Mouse (Mus musculus): Measurements from ENCODE around the gene Plekhj1. TPM values are rescaled to one million over a fixed set of nuclear protein-coding genes. Genes with fewer than 3 reads are reported as not detected.

Gene Plekhj1
- 119 and 137 TPM in 2 replicates for polyA plus RNA-seq (2014; fragmentation: Nextera tagmentation; extraction: Ambion mirVana)

DNA sequence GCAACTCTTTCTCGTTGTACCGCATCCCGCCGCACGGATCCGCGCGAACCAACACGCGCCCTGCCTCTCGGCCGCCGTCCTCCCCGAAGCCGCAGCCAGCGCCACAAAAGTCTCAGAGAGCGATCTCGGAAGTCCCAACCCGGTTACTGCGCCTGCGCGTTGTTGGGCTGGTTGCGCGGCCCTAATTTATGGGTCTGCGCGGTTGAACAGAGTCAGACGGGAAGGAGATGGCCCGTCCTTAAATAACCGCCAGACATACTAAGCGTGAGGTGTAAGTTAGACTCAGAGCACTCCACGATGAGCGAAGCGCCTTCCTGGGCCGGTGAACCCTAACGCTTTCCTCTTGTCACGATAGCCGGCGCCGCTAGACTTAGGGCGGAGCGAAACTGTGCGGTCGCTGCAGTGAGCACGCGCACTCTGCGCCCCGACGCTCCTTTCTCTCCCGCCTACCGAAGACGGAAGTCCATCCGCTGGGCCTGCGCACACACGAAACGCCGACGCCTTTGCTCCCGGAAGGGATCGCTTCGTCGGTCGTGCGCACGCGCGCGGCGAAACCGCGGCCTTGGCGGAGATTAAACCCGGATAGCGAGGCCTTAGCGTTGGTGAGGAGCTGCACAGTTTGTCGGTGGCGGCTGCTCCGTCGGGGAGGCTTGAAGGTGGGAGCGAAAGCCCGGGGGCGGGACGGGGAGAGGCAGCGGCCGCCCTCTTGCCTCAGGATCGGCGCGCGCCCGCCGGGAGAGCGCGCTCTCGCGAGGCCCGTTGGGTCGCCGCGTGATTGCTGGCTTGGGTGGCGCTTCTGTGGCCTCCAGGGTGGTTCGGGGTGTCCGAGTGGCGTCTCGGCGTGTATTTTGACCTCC lies at the start of gene Plekhj1, which contains the start of gene Sf3a2:
TSS of gene Plekhj1 (minus strand) at position 477 of the 857 bp plus-strand sequence.
TSS of gene Sf3a2 (plus strand) at position 49 of the 857 bp plus-strand sequence.
- H3K36me3 ChIP-seq (replicated peaks; ENCODE audit: control insufficient read depth, insufficient read depth, low read depth, low read length), result peaks cover 13% of the 10 kb centered on the region
- no peaks in the 10 kb centered on the region for H3K9me3 ChIP-seq (replicated peaks; ENCODE audit: control insufficient read depth, low read length)
- H3K27ac ChIP-seq (replicated peaks; ENCODE audit: low read depth, low read length), result peak within 1 kb of the TSS; percentile 96
- peak within 1 kb of the TSS; percentile 94 for H3K9ac ChIP-seq (replicated peaks; ENCODE audit: low read length)
- no peaks in the 10 kb centered on the region for H3K4me1 ChIP-seq (ENCODE audit: control insufficient read depth, insufficient read depth, low read length)
- H3K27me3 ChIP-seq (ENCODE audit: control insufficient read depth, insufficient read depth, low read length), result no peaks in the 10 kb centered on the region
- peak within 1 kb of the TSS; percentile 87 for H3K4me3 ChIP-seq (ENCODE audit: low read depth, low read length)
- H3K4me2 ChIP-seq (ENCODE audit: low read depth, low read length), result peak within 1 kb of the TSS; percentile 89
- WGBS, result under 1% methylated on average over 102 of the region's 104 CpGs
- DNase-seq (ENCODE audit: low spot score), result peak; percentile 96
- ATAC-seq (replicated peaks; ENCODE audit: insufficient number of reproducible peaks, low FRiP score, low TSS enrichment, low read depth), result peak; percentile 84

DNA sequence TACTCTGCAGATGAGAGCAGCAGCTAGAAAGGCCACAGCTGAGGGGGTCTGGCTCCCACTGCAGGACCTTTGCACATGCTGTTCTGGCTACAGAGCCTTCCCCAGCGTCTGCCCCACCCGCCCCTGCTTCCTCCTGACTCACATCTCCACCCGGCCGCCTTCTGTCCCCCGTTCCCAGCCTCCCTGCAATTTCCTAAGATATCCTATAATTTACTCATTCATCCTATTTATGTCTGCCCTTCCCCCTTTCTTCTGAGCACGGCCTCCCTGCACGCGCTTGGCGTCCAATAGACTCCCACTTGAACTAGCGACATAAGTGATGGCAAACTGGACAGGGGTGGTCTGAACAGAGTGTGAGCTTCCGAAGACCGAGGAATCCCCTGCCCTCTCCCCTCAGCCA lies 47.3 kb upstream of the Plekhj1 start:
- H3K9ac ChIP-seq (replicated peaks; ENCODE audit: low read length), result no peak overlapping the region
- no peak overlapping the region for H3K27ac ChIP-seq (replicated peaks; ENCODE audit: low read depth, low read length)
- peaks cover 30% of the 10 kb centered on the region for H3K27me3 ChIP-seq (ENCODE audit: control insufficient read depth, insufficient read depth, low read length)
- no peak overlapping the region for H3K4me2 ChIP-seq (ENCODE audit: low read depth, low read length)
- no peak for ATAC-seq (replicated peaks; ENCODE audit: insufficient number of reproducible peaks, low FRiP score, low TSS enrichment, low read depth)
- no peaks in the 10 kb centered on the region for H3K4me1 ChIP-seq (ENCODE audit: control insufficient read depth, insufficient read depth, low read length)
- WGBS, result 76% methylated on average over 12 of the region's 12 CpGs
- H3K9me3 ChIP-seq (replicated peaks; ENCODE audit: control insufficient read depth, low read length), result no peaks in the 10 kb centered on the region
- no peak overlapping the region for H3K4me3 ChIP-seq (ENCODE audit: low read depth, low read length)
- DNase-seq (ENCODE audit: low spot score), result no peak
- H3K36me3 ChIP-seq (replicated peaks; ENCODE audit: control insufficient read depth, insufficient read depth, low read depth, low read length), result no peaks in the 10 kb centered on the region; the same call in 1 of the 2 replicates

DNA sequence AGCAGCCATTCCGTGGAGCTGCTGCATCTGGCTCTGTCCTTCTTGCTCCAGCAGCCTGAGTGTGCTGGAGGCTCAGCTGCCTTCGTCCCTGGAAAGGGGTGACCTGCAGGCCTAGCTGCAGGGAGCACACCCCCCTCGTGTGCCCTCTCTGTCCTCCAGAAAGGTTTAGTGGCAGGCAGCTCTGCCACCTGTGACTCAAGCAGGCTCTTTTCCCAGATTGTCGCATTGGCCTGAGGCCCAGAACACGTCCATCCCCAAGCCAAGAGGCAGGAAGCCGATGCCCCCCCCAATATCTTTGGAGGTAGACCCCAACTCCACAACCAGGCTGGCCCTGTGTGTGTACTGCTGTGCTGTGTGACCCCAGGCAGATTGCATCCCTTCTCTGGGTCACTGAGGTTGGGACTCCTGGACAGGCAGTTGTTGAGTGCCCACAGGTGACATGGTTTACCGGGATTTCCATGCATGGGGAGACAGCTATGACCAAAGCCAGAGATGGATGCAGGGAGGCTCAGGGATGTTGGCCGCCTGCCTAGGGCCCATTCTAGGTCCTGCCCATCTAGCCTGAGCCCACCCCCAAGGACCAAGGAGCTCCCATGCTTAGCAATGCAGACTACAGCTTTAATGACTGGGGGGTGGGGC lies 46.7 kb upstream of the Plekhj1 start:
- Histone ChIP-seq H3K4me3 (ENCODE audit: low read depth, low read length) (no peak overlapping the region), H3K9ac (replicated peaks; ENCODE audit: low read length) (no peak overlapping the region; the same call in 1 of the 2 replicates), H3K9me3 (replicated peaks; ENCODE audit: control insufficient read depth, low read length) (no peaks in the 10 kb centered on the region), H3K27me3 (ENCODE audit: control insufficient read depth, insufficient read depth, low read length) (peaks cover 30% of the 10 kb centered on the region), H3K36me3 (replicated peaks; ENCODE audit: control insufficient read depth, insufficient read depth, low read depth, low read length) (no peaks in the 10 kb centered on the region; the same call in 1 of the 2 replicates), H3K4me2 (ENCODE audit: low read depth, low read length) (no peak overlapping the region), H3K27ac (replicated peaks; ENCODE audit: low read depth, low read length) (no peak overlapping the region), H3K4me1 (ENCODE audit: control insufficient read depth, insufficient read depth, low read length) (no peaks in the 10 kb centered on the region)
- DNase-seq (ENCODE audit: low spot score) (no peak), ATAC-seq (replicated peaks; ENCODE audit: insufficient number of reproducible peaks, low FRiP score, low TSS enrichment, low read depth) (no peak)
- WGBS, result 69% methylated on average over 8 of the region's 8 CpGs

DNA sequence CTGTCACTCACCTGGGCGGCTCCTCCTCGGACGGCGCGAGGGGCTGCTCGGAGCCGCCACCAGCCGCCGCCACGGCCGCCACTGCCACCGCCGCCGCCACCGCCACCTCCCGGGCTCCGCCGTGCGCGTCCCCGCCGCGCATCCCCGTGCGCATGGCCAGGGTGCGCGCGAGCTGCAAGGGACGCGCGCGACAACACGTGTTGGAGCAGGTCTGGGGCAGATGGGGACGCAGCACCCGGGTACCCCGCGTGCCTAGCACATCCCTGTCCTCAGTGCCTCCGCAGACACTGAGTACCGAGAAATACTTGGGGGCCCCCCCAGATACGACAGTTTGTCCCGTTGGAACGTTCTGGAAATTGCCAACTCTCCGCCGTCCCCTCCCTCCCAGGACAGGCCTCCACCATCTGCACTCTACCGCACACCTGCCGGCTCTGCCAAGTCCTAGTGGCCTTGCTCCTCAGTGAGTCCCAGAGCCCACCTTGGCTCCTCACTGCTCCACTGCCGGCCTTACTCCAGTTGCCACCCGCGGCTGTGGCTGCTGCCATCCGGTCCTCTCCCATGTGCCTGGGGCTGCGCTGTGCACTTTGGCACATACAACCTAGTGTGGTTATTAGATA lies 45.6 kb upstream of the Plekhj1 start, which contains the start of gene Lingo3:
TSS of gene Lingo3 (minus strand) at position 109 of the 617 bp plus-strand sequence.
- H3K4me2 ChIP-seq (ENCODE audit: low read depth, low read length), result peak within 1 kb of the TSS; percentile 86
- peak within 1 kb of the TSS; percentile 37 for H3K4me3 ChIP-seq (ENCODE audit: low read depth, low read length)
- peak; percentile 41 for DNase-seq (ENCODE audit: low spot score)
- no peaks in the 10 kb centered on the region for H3K36me3 ChIP-seq (replicated peaks; ENCODE audit: control insufficient read depth, insufficient read depth, low read depth, low read length)
- peak within 1 kb of the TSS; percentile 53 for H3K9ac ChIP-seq (replicated peaks; ENCODE audit: low read length)
- peaks cover 30% of the 10 kb centered on the region for H3K27me3 ChIP-seq (ENCODE audit: control insufficient read depth, insufficient read depth, low read length)
- H3K9me3 ChIP-seq (replicated peaks; ENCODE audit: control insufficient read depth, low read length), result no peaks in the 10 kb centered on the region
- no peak for ATAC-seq (replicated peaks; ENCODE audit: insufficient number of reproducible peaks, low FRiP score, low TSS enrichment, low read depth)
- no peak within 1 kb of the TSS for H3K27ac ChIP-seq (replicated peaks; ENCODE audit: low read depth, low read length)
- no peaks in the 10 kb centered on the region for H3K4me1 ChIP-seq (ENCODE audit: control insufficient read depth, insufficient read depth, low read length)
- WGBS, result 4% methylated on average over 41 of the region's 51 CpGs

GRCm38 (mm10) chr10:80843087-80843930 lies 44.9 kb upstream of the Plekhj1 start:
- no peaks in the 10 kb centered on the region for H3K9me3 ChIP-seq (replicated peaks; ENCODE audit: control insufficient read depth, low read length)
- no peak for DNase-seq (ENCODE audit: low spot score)
- H3K4me3 ChIP-seq (ENCODE audit: low read depth, low read length), result peak overlapping the region; percentile 37
- peak overlapping the region; percentile 86 for H3K4me2 ChIP-seq (ENCODE audit: low read depth, low read length)
- peaks cover 30% of the 10 kb centered on the region for H3K27me3 ChIP-seq (ENCODE audit: control insufficient read depth, insufficient read depth, low read length)
- no peaks in the 10 kb centered on the region for H3K4me1 ChIP-seq (ENCODE audit: control insufficient read depth, insufficient read depth, low read length)
- no peaks in the 10 kb centered on the region for H3K36me3 ChIP-seq (replicated peaks; ENCODE audit: control insufficient read depth, insufficient read depth, low read depth, low read length)
- 9% methylated on average over 32 of the region's 32 CpGs for WGBS
- no peak for ATAC-seq (replicated peaks; ENCODE audit: insufficient number of reproducible peaks, low FRiP score, low TSS enrichment, low read depth)
- no peak overlapping the region for H3K27ac ChIP-seq (replicated peaks; ENCODE audit: low read depth, low read length)
- H3K9ac ChIP-seq (replicated peaks; ENCODE audit: low read length), result peak overlapping the region; percentile 53

GRCm38 (mm10) chr10:80842334-80842733 lies 43.9 kb upstream of the Plekhj1 start:
- Histone ChIP-seq H3K9me3 (replicated peaks; ENCODE audit: control insufficient read depth, low read length) (no peaks in the 10 kb centered on the region), H3K36me3 (replicated peaks; ENCODE audit: control insufficient read depth, insufficient read depth, low read depth, low read length) (no peaks in the 10 kb centered on the region), H3K4me1 (ENCODE audit: control insufficient read depth, insufficient read depth, low read length) (no peaks in the 10 kb centered on the region), H3K4me3 (ENCODE audit: low read depth, low read length) (no peak overlapping the region), H3K9ac (replicated peaks; ENCODE audit: low read length) (no peak overlapping the region), H3K4me2 (ENCODE audit: low read depth, low read length) (no peak overlapping the region), H3K27ac (replicated peaks; ENCODE audit: low read depth, low read length) (no peak overlapping the region), H3K27me3 (ENCODE audit: control insufficient read depth, insufficient read depth, low read length) (peaks cover 30% of the 10 kb centered on the region)
- WGBS, result 82% methylated on average over 15 of the region's 15 CpGs
- ATAC-seq (replicated peaks; ENCODE audit: insufficient number of reproducible peaks, low FRiP score, low TSS enrichment, low read depth), result no peak
- no peak for DNase-seq (ENCODE audit: low spot score)

DNA sequence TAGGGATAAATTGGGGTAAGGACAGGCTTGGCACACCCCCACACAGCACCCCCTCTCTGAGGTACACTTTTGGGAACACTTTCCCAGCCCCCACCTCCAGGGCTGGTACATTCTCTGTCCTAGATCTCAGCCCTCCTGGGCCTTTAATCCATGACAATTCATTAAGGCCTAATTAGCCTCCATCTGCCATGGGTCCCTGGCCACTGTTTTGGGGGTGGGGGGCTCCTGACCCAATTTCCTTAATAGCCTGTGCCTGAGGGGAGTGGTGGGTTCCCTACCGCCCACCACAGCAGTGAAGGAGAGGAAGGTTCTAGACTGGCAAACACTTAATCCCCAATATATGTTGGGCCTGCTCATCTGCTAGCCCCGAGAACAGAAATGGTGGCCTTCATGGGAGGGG lies 43.3 kb upstream of the Plekhj1 start:
- Histone ChIP-seq H3K27me3 (ENCODE audit: control insufficient read depth, insufficient read depth, low read length) (peaks cover 33% of the 10 kb centered on the region), H3K4me3 (ENCODE audit: low read depth, low read length) (no peak overlapping the region), H3K27ac (replicated peaks; ENCODE audit: low read depth, low read length) (no peak overlapping the region), H3K36me3 (replicated peaks; ENCODE audit: control insufficient read depth, insufficient read depth, low read depth, low read length) (no peaks in the 10 kb centered on the region), H3K4me1 (ENCODE audit: control insufficient read depth, insufficient read depth, low read length) (no peaks in the 10 kb centered on the region), H3K9ac (replicated peaks; ENCODE audit: low read length) (no peak overlapping the region), H3K9me3 (replicated peaks; ENCODE audit: control insufficient read depth, low read length) (no peaks in the 10 kb centered on the region), H3K4me2 (ENCODE audit: low read depth, low read length) (no peak overlapping the region)
- ATAC-seq (replicated peaks; ENCODE audit: insufficient number of reproducible peaks, low FRiP score, low TSS enrichment, low read depth) (no peak), DNase-seq (ENCODE audit: low spot score) (no peak)
- 71% methylated on average over 2 of the region's 2 CpGs for WGBS
